Mouse (Mus musculus) lung, embryonic 16.5 days (tissue): ENCODE data around the gene Tmem30b. TPM values are rescaled to one million over a fixed set of nuclear protein-coding genes. Genes with fewer than 3 reads are reported as not detected.

Experiments
- ATAC-seq: fragments of 200-750 bp; cut with Nextera tagmentation; 2 replicates; pipeline ENCODE4 v1.8.0; 2017; ENCODE audit warnings: low read depth, mild to moderate bottlenecking, moderate library complexity
- H3K27ac ChIP-seq: fragments of 300-500 bp; sonication (generic); 2 replicates; pipeline ENCODE4 v1.5.1; 2014; ENCODE audit warnings: mild to moderate bottlenecking, control low read depth, low read length
- H3K27me3 ChIP-seq: fragments of 300-500 bp; sonication (generic); 2 replicates; pipeline ENCODE4 v1.6.1; 2014; ENCODE audit warnings: low read depth, low read length, mixed read lengths; ENCODE audit not compliant: control insufficient read depth, insufficient read depth
- H3K36me3 ChIP-seq: fragments of 300-500 bp; sonication (generic); 2 replicates; pipeline ENCODE4 v1.6.1; 2014; ENCODE audit warnings: low read length; ENCODE audit not compliant: control insufficient read depth, insufficient read depth
- H3K4me1 ChIP-seq: fragments of 300-500 bp; sonication (generic); replicated peaks from 2 replicates; pipeline ENCODE4 v1.6.1; 2014; ENCODE audit warnings: low read length, mixed read lengths; ENCODE audit not compliant: control insufficient read depth, insufficient read depth
- H3K4me2 ChIP-seq: fragments of 300-500 bp; sonication (generic); 2 replicates; pipeline ENCODE4 v1.6.1; 2014; ENCODE audit warnings: low read depth, low read length, control low read depth
- H3K4me3 ChIP-seq: fragments of 300-500 bp; sonication (generic); 2 replicates; pipeline ENCODE4 v1.5.1; 2014; ENCODE audit warnings: mild to moderate bottlenecking, low read length, control low read depth
- H3K9ac ChIP-seq: fragments of 300-500 bp; sonication (generic); 2 replicates; pipeline ENCODE4 v1.6.1; 2014; ENCODE audit warnings: low read length, control low read depth
- H3K9me3 ChIP-seq: fragments of 300-500 bp; sonication (generic); 2 replicates; pipeline ENCODE4 v1.6.1; 2016; ENCODE audit warnings: low read length; ENCODE audit not compliant: control insufficient read depth
- WGBS: fragments of 180-500 bp; shearing (Covaris S2); extraction: QIAGEN DNeasy Blood & Tissue Kit; methylation state at CpG from one replicate; pipeline ENCODE4 v1.1.7; 2014; 5-methylcytosine and 5-hydroxymethylcytosine counted together
- polyA plus RNA-seq: library from polyadenylated mRNA; unstranded; fragments of >200 nt; fragmentation: Nextera tagmentation; extraction: Ambion mirVana; gene quantifications from 2 replicates; pipeline ENCODE4 v1.2.1, GENCODE M21; 2015

The Tmem30b gene
- polyA plus RNA-seq, result 9.2 and 10.1 TPM in 2 replicates

- H3K36me3 ChIP-seq, result no peaks in the 10 kb centered on the region
- peak within 1 kb of the TSS; percentile 77 for H3K4me2 ChIP-seq
- under 1% methylated on average over 40 of the region's 61 CpGs for WGBS
- H3K4me3 ChIP-seq, result peak within 1 kb of the TSS; percentile 48
- peaks cover 6% of the 10 kb centered on the region for H3K4me1 ChIP-seq
- no peak within 1 kb of the TSS for H3K27ac ChIP-seq
- H3K9ac ChIP-seq, result peak within 1 kb of the TSS; percentile 63
- H3K27me3 ChIP-seq, result peaks cover 60% of the 10 kb centered on the region
- H3K9me3 ChIP-seq, result no peaks in the 10 kb centered on the region
- ATAC-seq, result peak; percentile 89
Measured at GRCm38 (mm10) chr12:73546086-73546711, at the start of gene Tmem30b. Gene Tmem30b, minus strand, starts transcription at chr12:73546392.

- ATAC-seq, result no peak
- Histone ChIP-seq H3K4me1 (peaks cover 5% of the 10 kb centered on the region; the same call in 1 of the 2 replicates), H3K4me3 (no peak overlapping the region), H3K9ac (no peak overlapping the region), H3K4me2 (no peak overlapping the region), H3K27me3 (no peaks in the 10 kb centered on the region), H3K36me3 (no peaks in the 10 kb centered on the region), H3K27ac (no peak overlapping the region), H3K9me3 (no peaks in the 10 kb centered on the region)
- 59% methylated on average over 8 of the region's 8 CpGs for WGBS
Measured at GRCm38 (mm10) chr12:73595226-73595625, 49.0 kb upstream of the Tmem30b start.

GRCm38 (mm10) chr12:73594177-73594745, 48.1 kb upstream of the Tmem30b start:
- no peaks in the 10 kb centered on the region for H3K27me3 ChIP-seq
- no peak overlapping the region for H3K9ac ChIP-seq
- H3K4me3 ChIP-seq, result no peak overlapping the region
- H3K36me3 ChIP-seq, result no peaks in the 10 kb centered on the region
- H3K4me1 ChIP-seq, result peaks cover 5% of the 10 kb centered on the region; the same call in 1 of the 2 replicates
- H3K9me3 ChIP-seq, result no peaks in the 10 kb centered on the region
- 68% methylated on average over 9 of the region's 9 CpGs for WGBS
- H3K27ac ChIP-seq, result no peak overlapping the region
- no peak for ATAC-seq
- H3K4me2 ChIP-seq, result no peak overlapping the region

GRCm38 (mm10) chr12:73593021-73593798, 47.0 kb upstream of the Tmem30b start:
- no peak for ATAC-seq
- no peak overlapping the region for H3K9ac ChIP-seq
- H3K4me3 ChIP-seq, result no peak overlapping the region
- H3K27ac ChIP-seq, result no peak overlapping the region
- H3K4me1 ChIP-seq, result 0 out of 2 replicates have a peak, but pooled peaks cover 2% of the 10 kb centered on the region
- no peaks in the 10 kb centered on the region for H3K27me3 ChIP-seq
- H3K4me2 ChIP-seq, result no peak overlapping the region
- H3K9me3 ChIP-seq, result no peaks in the 10 kb centered on the region
- H3K36me3 ChIP-seq, result no peaks in the 10 kb centered on the region
- WGBS, result 77% methylated on average over 12 of the region's 12 CpGs

- peak; percentile 59 for ATAC-seq
- no peak overlapping the region for H3K4me3 ChIP-seq
- 62% methylated on average over 7 of the region's 11 CpGs for WGBS
- H3K9me3 ChIP-seq, result no peaks in the 10 kb centered on the region
- peak overlapping the region; percentile 59; the same call in 1 of the 2 replicates for H3K27ac ChIP-seq
- H3K36me3 ChIP-seq, result no peaks in the 10 kb centered on the region
- no peak overlapping the region for H3K9ac ChIP-seq
- no peaks in the 10 kb centered on the region for H3K4me1 ChIP-seq
- no peak overlapping the region for H3K4me2 ChIP-seq
- H3K27me3 ChIP-seq, result peaks cover 6% of the 10 kb centered on the region
Measured at GRCm38 (mm10) chr12:73591625-73592024, 45.4 kb upstream of the Tmem30b start.

- 65% methylated on average over 15 of the region's 15 CpGs for WGBS
- Histone ChIP-seq H3K9ac (no peak overlapping the region), H3K4me1 (peaks cover 5% of the 10 kb centered on the region; the same call in 1 of the 2 replicates), H3K9me3 (no peaks in the 10 kb centered on the region), H3K4me2 (no peak overlapping the region), H3K4me3 (no peak overlapping the region), H3K27me3 (peaks cover 9% of the 10 kb centered on the region), H3K27ac (peak overlapping the region; percentile 68), H3K36me3 (no peaks in the 10 kb centered on the region)
- ATAC-seq, result no peak
Measured at GRCm38 (mm10) chr12:73590627-73591276, 44.6 kb upstream of the Tmem30b start.

GRCm38 (mm10) chr12:73587262-73587661, 41.1 kb upstream of the Tmem30b start:
- peak overlapping the region; percentile 28 for H3K4me3 ChIP-seq
- H3K27ac ChIP-seq, result no peak overlapping the region
- no peaks in the 10 kb centered on the region for H3K36me3 ChIP-seq
- peak overlapping the region; percentile 24; the same call in 1 of the 2 replicates for H3K9ac ChIP-seq
- H3K4me2 ChIP-seq, result peak overlapping the region; percentile 43
- ATAC-seq, result no peak
- peaks cover 9% of the 10 kb centered on the region for H3K27me3 ChIP-seq
- H3K9me3 ChIP-seq, result no peaks in the 10 kb centered on the region
- WGBS, result 35% methylated on average over 3 of the region's 3 CpGs
- peaks cover 7% of the 10 kb centered on the region; the same call in 1 of the 2 replicates for H3K4me1 ChIP-seq

- 1% methylated on average over 7 of the region's 7 CpGs for WGBS
- H3K4me3 ChIP-seq, result peak overlapping the region; percentile 86
- no peak for ATAC-seq
- H3K27ac ChIP-seq, result no peak overlapping the region
- H3K9ac ChIP-seq, result peak overlapping the region; percentile 95
- peak overlapping the region; percentile 94 for H3K4me2 ChIP-seq
- no peaks in the 10 kb centered on the region for H3K36me3 ChIP-seq
- H3K9me3 ChIP-seq, result no peaks in the 10 kb centered on the region
- H3K27me3 ChIP-seq, result peaks cover 9% of the 10 kb centered on the region
- peaks cover 7% of the 10 kb centered on the region; the same call in 1 of the 2 replicates for H3K4me1 ChIP-seq
Measured at GRCm38 (mm10) chr12:73585850-73586249, 39.7 kb upstream of the Tmem30b start.
